Mouse (Mus musculus): ENCODE data around the gene Rab26.

DNA sequence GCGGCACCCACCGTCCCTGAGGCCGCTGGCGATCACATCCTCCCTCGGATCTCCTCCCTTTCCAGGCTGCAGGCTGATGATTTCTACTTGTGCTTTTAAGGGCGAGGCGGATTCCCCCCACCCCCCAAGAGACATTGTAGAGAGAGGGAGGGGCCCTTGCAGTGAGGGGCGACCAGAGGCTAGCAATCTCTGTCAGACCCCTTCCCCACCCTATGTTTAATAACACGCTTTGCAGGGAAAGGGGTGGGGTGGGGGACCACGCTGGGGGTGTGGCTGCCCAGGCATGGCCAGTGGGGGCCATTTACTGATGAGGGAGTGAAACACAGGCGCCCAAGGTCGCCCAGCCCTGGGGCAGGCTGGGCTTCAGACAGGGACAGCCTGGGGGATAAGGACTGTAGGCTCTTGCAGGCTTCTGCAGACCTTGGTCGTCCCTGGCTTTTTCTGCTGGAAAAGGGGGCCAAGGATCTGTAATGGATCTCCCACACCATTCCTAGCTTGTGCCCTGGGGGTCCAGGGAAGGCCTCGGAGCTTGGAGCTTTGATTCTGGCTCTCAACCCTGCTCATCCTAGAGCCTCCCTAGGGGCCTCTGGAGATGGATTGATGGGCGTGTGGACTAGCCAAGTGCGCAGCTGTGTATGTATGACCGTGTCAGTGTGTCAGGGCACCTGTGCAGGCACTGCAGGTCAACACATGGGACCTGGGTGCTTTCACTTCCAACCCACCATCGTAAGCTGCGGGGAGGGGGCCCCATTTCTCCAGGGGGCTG, 44.6 kb downstream of the Rab26 start:
- no peak for TF ChIP-seq POLR2A (IDR thresholded peaks at IDR 0.05; ENCODE audit: borderline replicate concordance, insufficient read depth, low read length)
- no peak for TF ChIP-seq CTCF (IDR thresholded peaks at IDR 0.05; ENCODE audit: borderline replicate concordance, insufficient read depth, low read depth, low read length)

All from cerebellum, adult 2 months (tissue).